Mouse (Mus musculus) adrenal gland, postnatal 25 days (tissue): ENCODE results near the gene Nckap1. TPM values are rescaled to one million over a fixed set of nuclear protein-coding genes. Genes with fewer than 3 reads are reported as not detected.
"Not testable (repeated sequence)": the region's sequence is repeated elsewhere in the genome, so short reads cannot be mapped to it uniquely, and the experiment has no call there.

Source experiments
- DNase-seq: peaks from one replicate; pipeline ENCODE4 v3.0.0; 2021; ENCODE audit warnings: mixed read lengths
- microRNA-seq, 2 experiments: library from miRNA; unstranded; fragments of <30 nt; microRNA quantifications; one replicate each; pipeline ENCODE4 v1.2.0; 2021
- total RNA-seq: library from RNA; stranded (reverse); gene quantifications from 2 replicates; pipeline ENCODE4 v1.2.3, GENCODE M21; 2021

Nckap1 gene
- total RNA-seq, 1 experiment from 2014 or later = 175 TPM

DNA sequence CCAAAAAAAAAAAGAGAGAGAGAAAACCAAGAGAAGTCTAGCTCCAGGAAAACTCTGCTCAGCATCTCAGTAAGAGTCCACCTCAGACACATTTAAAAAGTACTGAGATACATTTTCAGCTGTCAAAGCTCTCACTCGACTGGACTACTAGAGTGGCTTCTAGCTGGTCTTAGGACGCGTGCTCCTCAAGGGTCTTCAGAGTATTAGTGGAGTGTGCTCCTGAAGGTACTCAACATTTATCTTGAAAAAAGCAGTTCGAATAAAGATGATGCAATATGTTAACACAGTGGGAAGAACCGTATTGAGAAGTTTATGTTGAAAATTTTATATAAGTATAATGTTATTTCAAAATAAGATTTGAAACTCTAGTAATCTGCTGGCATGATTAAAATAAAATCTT lies 20.4 kb downstream of the Nckap1 start:
- no peak for DNase-seq

DNA sequence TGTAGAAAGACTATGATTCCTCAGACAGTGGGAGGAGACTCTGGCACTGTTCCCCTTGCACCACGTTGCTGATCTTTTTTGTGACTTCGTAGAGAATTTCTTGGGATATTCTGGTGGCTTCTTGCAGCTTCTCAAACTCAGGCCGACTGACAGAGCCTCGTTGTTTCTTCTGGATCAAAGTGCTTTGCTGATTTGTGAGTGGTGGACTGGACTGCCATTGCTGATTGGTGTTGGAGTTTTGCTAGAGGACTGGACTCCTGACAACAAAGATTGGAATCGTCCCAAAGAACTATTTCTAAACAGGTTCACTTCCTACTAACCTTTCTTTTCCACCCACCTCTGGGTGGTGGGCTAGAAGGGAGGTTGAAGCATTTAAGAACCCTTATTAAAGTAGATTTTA lies 21.5 kb downstream of the Nckap1 start:
- DNase-seq = no peak

DNA sequence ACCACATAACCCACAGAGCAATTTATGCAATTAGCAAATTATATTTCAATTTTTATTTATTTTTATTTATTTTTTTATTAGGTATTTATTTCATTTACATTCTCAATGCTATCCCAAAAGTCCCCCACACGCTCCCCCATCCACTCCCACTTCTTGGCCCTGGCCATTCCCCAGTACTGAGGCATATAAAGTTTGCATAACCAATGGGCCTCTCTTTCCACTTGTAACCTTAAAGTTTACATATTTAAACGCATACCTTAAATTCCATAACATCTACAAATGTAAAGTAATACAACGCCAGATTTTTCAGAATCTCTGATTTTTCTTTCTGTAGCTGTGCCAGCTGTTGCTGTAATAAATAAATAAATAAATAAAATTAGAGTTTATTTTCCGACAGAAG lies 26.7 kb downstream of the Nckap1 start:
- DNase-seq = no peak

DNA sequence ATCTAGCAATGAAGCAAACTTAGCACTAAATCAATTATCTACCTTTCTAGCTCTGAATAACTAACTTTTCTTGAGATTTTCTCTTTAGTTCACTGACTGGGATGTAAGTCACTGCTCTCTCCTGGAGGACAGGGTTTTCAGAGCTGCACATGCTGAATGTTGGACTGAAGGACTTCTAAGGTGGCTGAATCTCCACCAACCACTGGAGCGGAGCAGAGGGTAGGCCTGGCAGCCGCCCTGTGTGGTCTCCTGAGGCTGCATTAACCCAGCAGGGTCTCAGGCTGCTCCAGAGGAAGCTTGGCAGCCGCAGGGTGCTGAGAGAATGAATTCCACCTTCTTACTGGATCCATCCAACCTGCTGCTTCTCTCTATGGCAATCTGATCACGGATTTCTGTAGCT lies 31.5 kb downstream of the Nckap1 start:
- no peak for DNase-seq

DNA sequence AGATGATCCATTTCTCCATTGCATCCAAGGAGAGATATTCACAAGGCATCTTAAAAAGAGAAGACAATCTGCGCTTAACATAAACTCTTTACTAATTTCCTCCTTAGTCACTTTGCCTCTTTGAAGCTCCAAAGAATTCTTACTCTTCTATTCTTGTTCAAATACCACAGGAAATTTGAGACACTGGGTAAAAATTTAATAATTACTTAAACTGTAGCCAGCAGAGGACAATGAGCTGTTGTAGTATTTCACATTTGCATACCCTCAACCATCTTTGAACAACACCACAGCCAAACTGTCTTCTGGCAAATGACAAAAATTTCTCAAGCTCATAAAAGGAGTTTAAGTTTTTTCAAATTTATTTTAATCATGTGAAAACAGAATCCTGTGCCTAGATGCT lies 33.3 kb downstream of the Nckap1 start:
- DNase-seq = no peak

DNA sequence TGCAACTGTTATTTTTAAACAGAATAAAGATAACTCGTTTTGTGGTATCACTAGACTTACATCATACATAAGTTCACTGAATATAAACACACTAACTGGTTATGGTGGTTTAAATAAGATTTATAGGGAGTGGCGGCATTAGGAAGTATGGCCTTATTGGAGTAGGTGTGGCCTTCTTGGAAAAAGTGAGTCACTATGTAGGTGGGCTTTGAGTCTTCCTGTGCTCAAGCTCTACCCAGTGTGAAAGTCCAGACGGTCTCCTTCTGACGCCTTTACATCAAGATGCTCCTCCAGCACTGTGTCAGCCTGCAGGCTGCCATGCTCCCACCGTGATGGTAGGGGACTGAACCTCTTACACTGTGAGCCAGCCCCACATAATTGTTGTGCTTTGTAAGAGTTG lies 38.4 kb downstream of the Nckap1 start:
- DNase-seq = no peak

DNA sequence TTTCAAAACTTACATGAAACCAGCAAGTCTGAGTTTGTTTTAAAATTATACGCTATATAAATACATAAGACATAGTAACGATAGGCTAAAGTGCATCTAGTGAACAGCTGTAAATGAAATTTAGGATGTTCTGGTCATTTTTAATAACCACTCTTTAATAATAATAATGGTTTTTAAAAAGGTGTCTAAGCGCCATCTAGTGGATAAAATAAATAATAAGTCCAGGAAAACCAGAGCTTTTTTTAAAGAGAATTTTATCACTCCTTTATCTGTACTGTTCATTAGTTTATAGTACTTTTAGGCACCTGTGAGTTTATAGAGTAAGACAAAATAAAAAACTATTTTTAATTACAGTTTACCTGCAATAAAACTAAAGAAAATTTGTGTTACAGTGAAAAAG lies 44.0 kb downstream of the Nckap1 start:
- DNase-seq = no peak

DNA sequence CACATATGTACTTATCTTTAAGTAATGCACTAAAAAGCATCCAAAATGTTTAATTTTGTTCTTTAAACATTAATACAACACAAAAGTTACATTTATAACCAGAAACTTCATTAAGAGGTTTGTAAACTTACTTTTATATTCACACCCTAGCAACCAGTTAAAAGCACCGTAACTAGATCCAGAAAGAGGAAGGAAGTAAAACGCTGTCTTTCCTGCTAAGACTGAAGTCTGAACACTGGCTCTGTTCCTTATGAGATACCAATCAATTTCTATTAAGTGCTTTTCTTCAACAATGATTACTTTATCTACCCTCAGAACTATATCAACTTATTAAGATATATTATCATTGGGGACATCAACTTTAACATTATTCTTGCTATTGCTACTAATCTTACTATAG lies 44.6 kb downstream of the Nckap1 start:
- DNase-seq = no peak

DNA sequence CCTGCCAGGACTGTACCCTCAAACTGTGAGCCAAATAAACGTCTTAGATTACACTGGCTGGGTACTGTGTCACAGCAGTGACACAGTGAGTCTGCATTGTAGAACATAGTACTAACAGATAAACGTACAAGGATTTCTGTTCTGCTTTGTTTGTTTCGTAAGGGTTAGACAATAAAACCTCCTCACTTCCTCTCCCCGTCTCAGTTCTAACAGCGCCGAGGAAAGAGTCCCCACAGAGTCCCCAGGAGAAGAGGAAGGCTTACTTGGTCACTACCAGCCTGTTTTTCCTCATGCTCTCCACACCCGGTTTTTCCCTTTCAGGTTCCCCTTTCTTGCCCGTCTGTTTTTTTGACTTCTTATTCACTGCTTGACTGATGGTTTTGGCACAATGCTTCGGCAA lies 56.9 kb downstream of the Nckap1 start:
- no peak for DNase-seq

DNA sequence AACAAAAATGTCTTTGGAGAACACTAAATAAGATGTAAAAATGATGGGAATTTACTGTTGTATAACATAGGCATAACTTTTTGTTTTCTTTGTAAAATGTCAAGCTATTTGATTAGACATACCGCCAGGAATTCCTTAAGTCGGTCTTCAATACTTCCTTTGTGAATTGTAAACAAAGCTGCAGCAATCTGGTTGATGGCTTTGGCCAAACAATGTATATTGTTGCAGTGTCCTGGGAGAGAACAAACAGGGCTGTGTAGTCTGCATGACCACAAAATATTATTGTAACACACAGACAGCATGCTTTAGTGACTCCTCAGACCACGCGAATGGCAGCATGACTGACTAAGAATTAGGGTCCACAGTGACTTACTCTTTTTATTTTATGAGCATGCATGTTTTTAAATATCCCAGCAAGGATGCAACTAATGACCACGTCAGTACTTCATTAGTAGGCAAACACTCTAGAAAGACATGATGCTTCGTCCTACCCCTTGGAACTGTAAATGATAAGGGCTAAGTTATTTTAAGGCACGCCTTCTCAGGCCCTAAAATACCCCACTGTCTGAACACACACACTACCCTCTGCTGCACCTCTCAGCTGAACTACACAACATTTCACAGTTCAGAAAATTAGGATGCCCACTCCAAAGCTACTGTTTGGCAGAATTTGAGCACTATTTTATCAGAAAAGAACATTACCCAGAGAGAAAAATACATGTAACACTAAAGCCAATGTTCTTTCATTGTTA lies 75.0 kb downstream of the Nckap1 start:
- DNase-seq = no peak

DNA sequence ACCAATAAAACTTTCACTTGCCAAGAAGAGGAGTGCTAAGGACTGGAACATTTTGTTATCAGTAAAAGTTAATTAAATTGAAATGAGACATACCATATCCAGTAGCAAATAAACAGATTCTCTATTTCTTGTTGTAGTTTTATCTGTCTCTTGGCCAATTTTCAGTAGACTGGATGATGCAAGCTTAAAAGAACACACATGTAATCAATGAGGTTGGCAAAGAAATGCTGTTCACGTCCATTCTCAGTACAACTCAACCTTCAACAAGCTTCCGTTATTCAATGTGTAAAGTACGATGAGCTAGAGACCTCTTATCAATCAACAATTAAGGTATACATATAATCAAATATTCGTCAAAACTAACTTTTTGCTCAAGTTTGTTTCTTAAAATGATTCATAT lies 79.0 kb downstream of the Nckap1 start:
- DNase-seq = no peak

DNA sequence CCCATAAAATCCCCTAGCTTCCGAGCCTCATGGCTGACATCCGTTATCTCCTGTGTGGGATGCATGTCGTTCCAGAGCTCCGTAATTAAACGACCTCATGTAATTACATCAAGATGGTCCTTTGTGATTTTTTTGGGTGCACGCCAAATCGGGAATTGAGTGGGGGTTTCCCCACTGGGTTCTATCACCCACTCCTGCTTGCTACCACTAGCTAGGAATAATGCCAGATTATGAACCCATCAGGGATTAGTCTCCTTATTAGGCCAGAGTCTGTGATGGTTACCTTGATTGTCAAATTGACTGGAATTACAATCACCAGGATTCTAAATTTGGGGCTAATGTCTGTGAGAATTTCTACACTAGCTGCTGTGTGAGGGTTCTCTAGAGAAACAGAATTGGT lies 85.9 kb downstream of the Nckap1 start:
- not testable (repeated sequence) for DNase-seq

DNA sequence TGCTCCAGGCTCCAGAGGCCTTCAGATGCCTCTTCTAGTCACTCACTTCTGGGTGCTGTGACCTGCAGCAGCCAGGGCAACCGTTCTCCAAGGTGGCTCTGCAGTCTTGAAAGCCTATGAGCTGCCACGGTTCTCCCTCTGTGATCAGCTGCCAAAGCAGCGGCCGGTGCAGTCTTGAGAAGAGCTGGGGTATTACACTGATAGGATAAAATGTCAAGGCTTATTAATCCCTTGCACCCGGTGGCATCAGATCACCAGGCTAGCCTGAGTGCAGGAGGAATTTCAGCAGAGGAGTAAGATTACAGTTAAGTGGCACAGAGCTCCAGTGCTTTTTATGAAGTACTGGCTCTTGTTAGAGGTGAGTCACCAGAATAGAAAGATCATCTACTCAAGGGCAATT lies 94.3 kb downstream of the Nckap1 start:
- peak; percentile 55 for DNase-seq

DNA sequence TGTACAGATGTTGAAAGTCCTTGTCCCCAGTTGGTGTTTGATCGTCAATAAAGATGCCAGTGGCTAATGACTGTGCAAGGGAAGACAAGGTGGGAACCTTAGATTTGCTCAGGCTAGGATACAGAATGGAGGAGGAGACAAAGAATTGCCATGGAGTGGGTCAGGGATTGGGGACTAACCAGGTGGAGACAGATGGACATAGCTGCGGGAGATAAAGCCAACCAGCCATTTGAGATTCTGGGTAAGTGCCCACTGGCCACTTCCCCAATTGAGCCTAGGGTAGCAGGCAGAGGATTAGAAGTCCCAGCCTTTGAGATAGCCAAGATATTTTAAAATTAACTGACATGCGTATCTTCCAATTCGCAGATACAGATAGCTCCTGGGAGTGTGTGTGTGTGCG lies 96.2 kb downstream of the Nckap1 start:
- no peak for DNase-seq

DNA sequence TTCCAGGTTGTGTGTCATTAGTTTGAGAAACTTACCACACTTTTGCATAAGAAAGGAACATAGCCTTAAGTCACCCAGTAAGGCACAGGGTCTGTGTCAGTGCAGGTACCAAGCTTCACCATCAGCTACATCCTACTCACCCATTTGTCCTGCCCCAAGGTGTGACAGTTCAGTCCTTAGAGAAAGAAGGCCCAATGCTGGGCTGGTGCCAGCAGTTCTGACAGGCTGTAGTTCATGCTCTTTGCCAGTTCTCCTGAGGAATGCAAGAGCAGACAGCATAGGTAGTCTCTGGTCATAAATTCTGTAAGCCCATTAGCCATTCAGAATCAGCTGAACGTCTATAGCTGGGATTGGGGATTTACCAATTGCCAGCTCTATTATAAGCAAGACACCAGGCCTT lies 105.3 kb downstream of the Nckap1 start:
- DNase-seq = peak; percentile 16

DNA sequence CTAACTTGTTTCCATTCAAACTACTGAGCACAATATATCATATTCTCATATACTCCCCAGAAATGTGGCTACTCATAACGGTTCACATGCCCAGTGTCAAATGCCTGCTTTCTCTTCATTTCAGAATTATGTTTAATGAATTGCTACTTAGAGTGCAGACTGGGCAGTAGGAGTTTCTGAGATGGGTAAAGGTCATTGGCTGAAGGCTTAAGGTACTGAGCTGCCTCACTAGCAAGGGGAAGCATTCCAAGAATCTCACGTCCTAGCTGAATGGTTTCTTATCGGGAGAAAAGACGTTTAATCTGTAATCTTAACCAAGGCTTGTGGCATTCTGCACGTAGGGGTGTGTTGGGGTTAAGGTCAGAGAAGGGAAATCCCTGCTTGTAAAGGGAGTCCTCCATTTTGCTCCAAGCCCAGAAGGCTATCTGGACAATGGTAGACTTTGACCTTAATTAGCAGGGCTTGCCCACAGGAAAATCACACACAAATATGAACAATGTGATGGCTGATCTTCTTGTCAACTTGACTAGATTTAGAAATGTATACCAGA lies 106.9 kb downstream of the Nckap1 start:
- no peak for DNase-seq

DNA sequence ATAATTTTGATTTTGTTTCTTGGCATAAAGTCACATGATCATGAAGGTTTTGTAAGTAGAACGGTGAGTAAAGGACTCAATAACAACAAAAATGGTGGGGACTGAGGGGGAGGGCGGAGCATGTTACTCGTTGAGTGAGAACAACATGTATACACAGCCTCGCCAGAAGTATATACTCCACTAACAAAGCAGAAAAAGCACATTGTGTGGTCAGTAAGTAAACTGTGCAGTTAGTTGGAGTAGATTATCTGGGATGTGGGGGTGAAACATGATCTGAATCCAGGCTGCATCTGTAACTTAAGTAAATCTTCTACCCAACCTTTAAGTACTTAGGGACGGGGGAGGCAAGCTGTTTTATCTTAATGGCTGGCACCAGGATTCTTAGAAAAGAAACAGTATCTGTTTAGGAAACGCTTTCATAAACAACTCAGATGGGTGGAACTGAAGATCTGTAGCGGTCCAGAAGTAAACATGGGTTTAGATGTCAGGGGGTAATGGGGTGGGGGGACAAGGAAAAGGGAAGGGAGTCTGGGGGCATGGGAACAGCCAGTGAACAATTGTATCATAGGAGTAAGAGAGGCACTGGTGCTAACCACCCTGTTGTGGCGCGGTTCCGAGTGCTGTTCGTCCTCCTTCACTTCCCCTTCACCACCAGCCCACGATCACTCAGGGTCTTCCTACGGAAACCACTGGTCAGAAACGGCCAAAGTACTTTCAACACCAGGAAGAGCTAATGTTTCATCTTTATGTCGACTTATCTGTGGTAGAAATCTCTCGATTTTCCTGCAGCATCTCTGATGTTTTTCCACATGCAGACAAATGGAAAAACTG lies 115.0 kb downstream of the Nckap1 start:
- DNase-seq = no peak

DNA sequence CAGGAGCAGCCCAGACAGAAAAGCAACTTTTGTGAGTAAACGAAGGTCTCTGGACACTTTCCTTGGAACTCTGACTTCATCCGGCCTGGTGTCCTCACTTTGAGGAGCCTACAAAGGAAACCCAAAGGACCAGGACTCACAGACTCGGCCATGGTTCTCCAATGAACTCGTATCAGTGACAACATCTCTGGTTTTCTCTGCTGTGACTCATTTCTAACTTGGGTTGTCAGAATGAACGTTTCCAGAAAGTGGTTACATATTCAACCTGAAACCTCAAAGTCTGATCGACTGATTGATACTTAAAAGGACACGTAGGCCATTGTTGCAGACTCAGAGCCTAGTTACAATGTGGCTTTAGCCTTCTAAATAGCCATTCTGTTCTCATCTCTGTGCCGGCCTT lies 119.4 kb downstream of the Nckap1 start:
- no peak for DNase-seq

Small RNA genes within 50 kb of the gene (microRNA-seq; reads per million reads assigned to microRNA genes)
- gene Mir684-1 = 0 reads per million in 2 experiments

Other genes with a start within 250 kb of the Nckap1 start
- gene Frzb, start 133.8 kb downstream of the Nckap1 start, total RNA-seq = 175 and 335 TPM in 2 replicates
- 19.9 and 24.0 TPM in 2 replicates for gene Dusp19, start 35.7 kb upstream of the Nckap1 start, total RNA-seq
- 29.6 and 31.8 TPM in 2 replicates for gene Nup35, start 35.9 kb upstream of the Nckap1 start, total RNA-seq